Mouse (Mus musculus): ENCODE measurements around the gene Mrtfb.

GRCm38 (mm10) chr16:13329640-13330039, 73.4 kb downstream of the Mrtfb start:
- TF ChIP-seq POLR2A (IDR thresholded peaks at IDR 0.05; ENCODE audit: low read depth, low read length) (no peak), CTCF (IDR thresholded peaks at IDR 0.05; ENCODE audit: extremely low read depth, insufficient read length, insufficient replicate concordance, low read depth, low read length) (no peak)

Data from small intestine, adult 2 months (tissue).